Comparison of ENCODE assay signal across 12 mouse cellular contexts in genomic region chr12:99765979-99766378, GRCm38 (mm10).
"Had no signal": no experiment of that assay in that cellular context is flagged by ENCODE, and none has a peak within 500 bp of the region (broad histone marks: within the 10 kb centered on the region; RNA-seq: fewer than 3 reads in every experiment).

No protein-coding gene starts in this region.

- DNase-seq: lung, embryonic 14.5 days; lung, postnatal 10 days; lung, postnatal 4 days; midbrain, embryonic 14.5 days; retina, postnatal 1 day; right cerebral cortex, adult 18-20 months; right cerebral cortex, postnatal 25 days; right cerebral cortex, postnatal 4 days; spleen, adult 18-20 months; thymus, adult 18-20 months; thymus, postnatal 14 days; thymus, postnatal 36 days had no signal
